Mouse (Mus musculus) lung, adult 2 months (tissue): ENCODE results near the gene Kmt5b. TPM values are rescaled to one million over a fixed set of nuclear protein-coding genes. Genes with fewer than 3 reads are reported as not detected.
A peak's percentile ranks its signal among the peaks of the same experiment; 100 is the strongest.

ENCODE experiments used
- DNase-seq: peaks from one replicate; pipeline ENCODE4 v3.0.0; 2022
- H3K4me1 ChIP-seq: fragments of 200-500 bp; 2 replicates; pipeline ENCODE4 v1.6.1; 2011; ENCODE audit warnings: low read length; ENCODE audit not compliant: control insufficient read depth, insufficient read depth
- H3K4me3 ChIP-seq: fragments of 200-500 bp; replicated peaks from 2 replicates; pipeline ENCODE3; 2011; ENCODE audit warnings: low read depth, mild to moderate bottlenecking, control low read depth, low read length; ENCODE audit errors: extremely low read depth
- CTCF ChIP-seq: fragments of 200-500 bp; IDR thresholded peaks from 2 replicates; pipeline ENCODE4 v1.5.1; 2011; ENCODE audit warnings: mild to moderate bottlenecking, low read length, control low read depth; ENCODE audit not compliant: insufficient read depth
- POLR2A ChIP-seq: fragments of 200-500 bp; IDR thresholded peaks from 2 replicates; pipeline ENCODE4 v1.6.1; 2011; ENCODE audit warnings: low read depth, mild to moderate bottlenecking, control low read depth, low read length, borderline replicate concordance; ENCODE audit errors: extremely low read depth
- WGBS: fragments of 180-500 bp; shearing (Covaris S2); methylation state at CpG from one replicate; pipeline ENCODE4 v1.1.7; 2018; 5-methylcytosine and 5-hydroxymethylcytosine counted together
- polyA plus RNA-seq: library from polyadenylated mRNA; depleted of rRNA; stranded (reverse); fragments of >200 nt; gene quantifications from 2 replicates; pipeline ENCODE4 v1.2.3, GENCODE M21; 2012

Kmt5b gene
- polyA plus RNA-seq, 1 experiment, result 23.7 TPM

DNA sequence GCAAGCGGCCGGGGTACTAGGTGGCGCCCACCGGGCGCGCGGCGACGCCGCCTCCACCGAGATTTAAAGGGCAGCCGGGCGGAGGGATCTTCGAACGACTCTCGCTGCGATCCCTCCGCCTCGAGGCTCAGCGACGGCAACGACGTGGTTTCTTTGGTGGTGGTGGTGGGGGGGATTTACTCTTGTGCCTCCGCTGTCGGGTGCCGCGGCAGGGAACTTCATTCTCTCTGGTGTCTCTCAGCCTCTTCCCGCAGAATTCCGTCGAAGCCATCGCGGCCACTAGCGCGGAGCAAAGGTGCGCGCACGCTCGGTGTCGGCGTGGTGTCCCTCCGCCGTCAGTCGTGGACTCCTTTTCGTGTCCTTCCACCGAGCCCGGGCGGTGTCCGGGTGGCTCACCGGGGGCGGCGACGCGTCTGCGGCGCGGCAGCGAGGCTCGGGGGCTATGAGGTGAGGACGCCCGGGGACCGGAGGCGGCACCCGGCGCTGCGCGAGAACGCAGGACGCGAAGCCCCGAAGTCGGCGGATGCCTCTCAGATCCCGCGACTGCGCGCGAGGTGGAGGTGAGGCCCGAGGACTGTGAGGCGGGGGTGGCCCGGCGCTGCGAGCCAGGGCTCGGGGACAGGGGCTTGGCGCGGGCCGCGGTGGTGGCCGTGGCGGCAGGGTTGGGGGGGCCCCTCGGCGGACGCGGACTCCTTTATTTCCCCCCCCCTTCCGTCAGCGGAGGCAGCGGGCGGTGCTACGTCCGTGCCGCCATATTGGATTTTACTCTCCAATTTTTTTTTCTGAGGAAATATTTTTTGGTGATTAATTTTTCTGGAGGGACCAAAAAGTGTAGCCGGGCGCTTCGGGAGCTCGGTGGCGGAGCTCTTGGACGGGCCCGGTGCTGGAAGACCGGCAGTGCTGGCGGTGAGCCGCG is 818 bp downstream of the Kmt5b start:
- DNase-seq, result peak; percentile 92
- WGBS, result under 1% methylated on average over 111 of the region's 111 CpGs
- Histone ChIP-seq H3K4me3 (peak overlapping the region; percentile 81), H3K4me1 (peaks cover 6% of the 10 kb centered on the region; the same call in 1 of the 2 replicates)
- TF ChIP-seq CTCF (no peak), POLR2A (peak; percentile 99; the same call in 1 of the 2 replicates)

DNA sequence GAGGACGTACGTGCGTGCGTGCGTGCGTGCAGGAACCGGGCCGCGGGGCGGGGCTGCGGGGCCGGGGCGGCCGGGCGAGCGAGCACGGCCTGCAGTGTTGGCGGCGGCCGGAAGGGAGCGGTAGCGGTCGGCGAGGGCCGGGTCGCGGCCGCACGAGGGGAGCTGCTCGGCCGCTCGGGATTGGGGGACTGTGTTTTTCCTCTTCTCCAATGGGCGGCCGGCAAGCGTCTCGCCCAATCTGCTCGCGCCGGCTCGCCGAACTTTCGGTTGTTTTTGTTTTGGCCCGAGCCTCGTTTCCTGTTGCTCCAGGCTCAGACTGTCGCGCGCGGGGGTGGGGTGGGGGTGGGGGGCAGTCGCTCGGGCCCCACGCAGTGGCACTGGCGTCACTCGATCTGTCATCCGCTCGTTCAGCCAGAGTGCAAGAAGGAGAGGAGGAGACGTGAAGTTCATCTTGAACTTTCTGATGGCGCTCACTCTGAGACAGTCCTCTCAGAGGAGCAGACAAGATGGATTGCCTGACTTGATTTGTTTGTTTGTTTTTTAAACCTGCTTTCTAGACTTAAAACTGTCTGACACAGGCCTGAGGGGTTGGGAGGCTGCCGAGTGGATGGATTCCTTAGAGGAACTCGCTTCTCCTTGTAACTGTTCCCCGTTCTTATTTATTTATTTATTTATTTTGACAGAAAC is 1.6 kb downstream of the Kmt5b start:
- H3K4me1 ChIP-seq, result peaks cover 8% of the 10 kb centered on the region; the same call in 1 of the 2 replicates
- H3K4me3 ChIP-seq, result peak overlapping the region; percentile 88
- WGBS, result under 1% methylated on average over 58 of the region's 60 CpGs
- TF ChIP-seq CTCF (no peak), POLR2A (peak; percentile 58; the same call in 1 of the 2 replicates)
- peak; percentile 92 for DNase-seq

DNA sequence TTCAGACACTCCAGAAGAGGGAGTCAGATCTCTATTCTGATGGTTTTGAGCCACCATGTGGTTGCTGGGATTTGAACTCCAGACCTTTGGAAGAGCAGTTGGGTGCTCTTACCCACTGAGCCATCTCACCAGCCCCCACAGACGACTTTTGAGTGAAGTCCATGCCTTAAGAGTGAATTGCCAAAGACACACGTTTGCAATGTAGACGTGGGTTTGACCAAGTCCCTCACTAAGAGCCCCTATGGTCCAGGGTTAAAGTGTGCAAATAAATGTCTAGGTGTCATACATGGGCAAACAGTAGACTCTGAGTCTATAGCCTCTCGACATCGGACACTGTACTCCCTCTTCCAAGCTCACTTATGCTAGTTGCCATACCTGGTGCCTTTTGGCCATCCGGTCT is 2.3 kb downstream of the Kmt5b start:
- H3K4me1 ChIP-seq, result peaks cover 8% of the 10 kb centered on the region; the same call in 1 of the 2 replicates
- H3K4me3 ChIP-seq, result no peak overlapping the region
- TF ChIP-seq CTCF (no peak), POLR2A (no peak)
- WGBS, result 62% methylated on average over 6 of the region's 6 CpGs
- DNase-seq, result no peak

DNA sequence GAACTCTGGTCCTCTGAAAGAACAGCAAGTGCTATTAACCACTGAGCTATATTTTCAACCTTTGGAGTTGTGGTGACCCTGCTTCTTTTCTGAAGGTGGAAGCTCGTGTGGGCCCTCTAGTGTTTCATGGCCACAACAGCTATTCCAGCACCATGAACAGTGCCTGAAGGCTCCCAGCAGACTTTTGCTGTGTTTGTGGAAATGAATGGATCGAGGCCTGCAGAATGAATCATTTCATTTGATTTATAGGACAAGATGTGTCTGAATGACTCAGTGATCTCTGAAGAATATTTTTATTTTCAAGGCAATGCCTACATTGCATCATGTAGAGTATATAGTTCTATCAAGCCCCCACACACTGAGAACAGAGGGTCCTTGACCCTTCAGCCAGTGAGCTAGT is 6.9 kb downstream of the Kmt5b start:
- no peak for DNase-seq
- peaks cover 14% of the 10 kb centered on the region for H3K4me1 ChIP-seq
- no peak overlapping the region for H3K4me3 ChIP-seq
- 37% methylated on average over 2 of the region's 2 CpGs for WGBS
- peak; percentile 40; the same call in 1 of the 2 replicates for TF ChIP-seq CTCF
- no peak for TF ChIP-seq POLR2A

DNA sequence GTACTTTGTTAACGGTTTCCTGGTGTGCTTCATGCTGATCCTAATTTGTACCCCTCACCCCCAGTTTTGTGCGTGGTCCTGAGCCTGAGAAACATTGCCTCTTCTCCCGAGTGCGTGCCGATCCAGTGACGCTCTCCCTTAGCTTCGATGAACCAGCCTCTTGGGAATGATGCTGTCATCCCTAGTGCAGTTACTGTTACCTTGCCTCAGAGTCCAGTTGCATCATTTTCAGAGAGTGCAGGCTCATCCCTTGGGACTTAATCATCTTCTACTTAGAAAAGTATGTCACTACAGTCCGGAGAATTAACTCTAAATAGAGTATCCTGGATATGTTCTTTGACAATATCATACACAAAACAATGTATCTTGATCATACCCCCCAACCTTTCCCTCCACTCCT is 11.5 kb downstream of the Kmt5b start:
- Histone ChIP-seq H3K4me1 (peaks cover 8% of the 10 kb centered on the region), H3K4me3 (no peak overlapping the region)
- DNase-seq, result no peak
- TF ChIP-seq POLR2A, result no peak
- no peak for TF ChIP-seq CTCF
- WGBS, result 88% methylated on average over 8 of the region's 8 CpGs

DNA sequence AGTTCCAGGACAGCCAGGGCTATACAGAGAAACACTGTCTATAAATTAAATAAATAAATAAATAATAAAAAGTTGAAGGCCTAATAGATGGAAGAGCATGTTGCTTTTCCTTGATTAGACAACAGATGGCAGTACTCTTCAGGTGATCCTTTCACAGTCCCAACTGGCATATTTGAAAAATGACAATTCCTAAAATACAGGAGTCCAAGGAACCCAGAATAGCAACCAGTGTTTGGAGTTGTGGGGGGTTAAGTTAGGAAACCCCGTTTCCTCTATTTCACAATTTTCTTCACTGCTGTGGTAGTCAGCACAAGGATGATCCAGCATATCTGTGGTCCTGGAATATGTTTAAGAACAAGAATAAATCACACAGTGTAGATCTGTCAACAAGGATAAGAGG is 22.9 kb downstream of the Kmt5b start:
- H3K4me1 ChIP-seq, result no peaks in the 10 kb centered on the region
- TF ChIP-seq POLR2A (no peak), CTCF (peak; percentile 11; the same call in 1 of the 2 replicates)
- 50% methylated on average over 1 of the region's 1 CpGs for WGBS
- H3K4me3 ChIP-seq, result no peak overlapping the region
- no peak for DNase-seq

DNA sequence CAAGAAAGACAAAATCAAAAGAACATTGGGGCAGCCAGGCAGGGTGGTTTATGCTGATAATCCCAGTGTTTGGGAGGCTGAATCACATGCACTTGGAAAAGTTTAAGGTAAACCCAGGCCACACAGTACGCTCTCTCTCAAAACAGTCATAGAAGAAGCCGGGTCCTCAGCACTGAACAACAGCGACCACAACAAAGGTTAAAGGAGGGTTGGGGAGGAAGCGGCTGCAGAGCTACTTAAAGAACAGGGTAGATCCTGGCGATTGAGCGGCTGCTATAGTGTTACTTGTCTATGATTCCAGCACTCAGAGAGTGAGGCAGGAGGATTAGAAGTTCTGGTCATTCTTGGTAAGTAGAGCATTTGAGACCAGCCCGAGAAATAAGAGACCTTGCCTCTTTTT is 38.3 kb downstream of the Kmt5b start:
- 83% methylated on average over 7 of the region's 7 CpGs for WGBS
- DNase-seq, result no peak
- Histone ChIP-seq H3K4me3 (no peak overlapping the region), H3K4me1 (peaks cover 8% of the 10 kb centered on the region; the same call in 1 of the 2 replicates)
- TF ChIP-seq POLR2A (no peak), CTCF (no peak)

DNA sequence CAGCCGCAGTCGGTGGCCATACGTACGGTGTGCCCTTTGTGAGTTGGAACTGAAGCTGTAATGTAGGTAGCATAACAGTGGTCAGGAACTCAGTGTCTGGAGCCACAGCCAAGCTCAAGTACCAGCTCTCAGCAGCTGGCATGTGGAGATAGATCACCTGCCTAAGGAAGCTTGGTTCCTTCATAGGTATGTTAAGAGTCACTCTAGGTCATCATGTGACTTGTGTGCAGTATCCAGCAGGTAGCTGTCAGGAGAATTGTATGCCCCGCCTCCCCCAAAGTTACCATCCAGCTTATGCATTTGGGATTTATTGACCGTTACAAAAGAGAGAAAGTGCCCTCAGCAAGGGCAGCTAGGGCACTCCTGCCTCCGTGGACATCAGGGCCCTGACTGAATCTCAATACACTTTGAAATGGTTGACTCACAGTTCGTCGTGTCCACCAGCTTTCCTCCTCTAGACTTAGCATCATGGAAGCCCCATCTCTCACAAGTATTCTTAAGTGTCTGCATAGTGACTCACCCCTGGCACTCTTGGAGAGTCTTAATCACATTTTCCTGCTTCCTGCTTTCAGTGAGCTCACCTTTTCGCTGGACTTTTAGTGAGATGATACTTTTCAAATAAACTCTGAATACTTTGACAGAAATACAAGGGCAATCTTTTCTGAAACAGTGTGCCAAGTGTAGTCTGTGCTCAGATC is 43.5 kb downstream of the Kmt5b start:
- WGBS, result 79% methylated on average over 10 of the region's 10 CpGs
- TF ChIP-seq CTCF, result no peak
- TF ChIP-seq POLR2A, result no peak
- H3K4me3 ChIP-seq, result no peak overlapping the region
- DNase-seq, result peak; percentile 63
- H3K4me1 ChIP-seq, result peaks cover 11% of the 10 kb centered on the region; the same call in 1 of the 2 replicates

DNA sequence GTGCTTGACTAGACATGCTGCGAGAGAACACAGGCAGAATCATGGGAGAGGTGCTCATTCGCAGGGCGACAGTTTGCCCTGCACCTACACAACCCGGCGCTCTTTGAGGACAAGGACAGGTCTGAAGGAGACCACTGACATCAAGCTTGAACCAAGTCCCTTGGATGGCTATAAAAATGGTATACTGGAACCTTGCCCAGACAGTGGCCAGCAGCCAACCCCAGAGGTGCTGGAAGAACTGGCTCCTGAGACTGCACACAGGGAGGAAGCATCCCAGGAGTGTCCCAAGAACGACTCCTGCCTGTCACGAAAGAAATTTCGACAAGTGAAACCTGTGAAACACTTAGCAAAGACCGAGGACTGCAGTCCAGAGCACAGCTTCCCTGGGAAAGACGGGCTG is 47.2 kb downstream of the Kmt5b start:
- Histone ChIP-seq H3K4me1 (peaks cover 11% of the 10 kb centered on the region; the same call in 1 of the 2 replicates), H3K4me3 (no peak overlapping the region)
- no peak for TF ChIP-seq POLR2A
- no peak for TF ChIP-seq CTCF
- WGBS, result 75% methylated on average over 10 of the region's 10 CpGs
- no peak for DNase-seq
